Mouse (Mus musculus) intestine, embryonic 15.5 days (tissue): ENCODE results near the gene Nanos2. TPM values are rescaled to one million over a fixed set of nuclear protein-coding genes. Genes with fewer than 3 reads are reported as not detected.
A peak's percentile ranks its signal among the peaks of the same experiment; 100 is the strongest.

ENCODE experiments used
- ATAC-seq: fragments of 200-750 bp; cut with Nextera tagmentation; 2 replicates; pipeline ENCODE4 v1.8.0; 2017; ENCODE audit warnings: moderate TSS enrichment, moderate library complexity
- H3K27ac ChIP-seq: fragments of 300-500 bp; sonication (generic); 2 replicates; pipeline ENCODE4 v1.5.1; 2015; ENCODE audit warnings: mild to moderate bottlenecking, inconsistent platforms
- H3K27me3 ChIP-seq: fragments of 300-500 bp; sonication (generic); replicated peaks from 2 replicates; pipeline ENCODE4 v1.6.1; 2015; ENCODE audit warnings: inconsistent platforms
- H3K36me3 ChIP-seq: fragments of 300-500 bp; sonication (generic); 2 replicates; pipeline ENCODE4 v1.6.1; 2015; ENCODE audit warnings: inconsistent platforms
- H3K4me1 ChIP-seq: fragments of 300-500 bp; sonication (generic); replicated peaks from 2 replicates; pipeline ENCODE4 v1.6.1; 2015; ENCODE audit warnings: inconsistent platforms
- H3K4me2 ChIP-seq: fragments of 300-500 bp; sonication (generic); replicated peaks from 2 replicates; pipeline ENCODE4 v1.6.1; 2015; ENCODE audit warnings: mild to moderate bottlenecking, inconsistent platforms
- H3K4me3 ChIP-seq: fragments of 300-500 bp; sonication (generic); replicated peaks from 2 replicates; pipeline ENCODE4 v1.5.1; 2015; ENCODE audit warnings: inconsistent platforms
- H3K9ac ChIP-seq: fragments of 300-500 bp; sonication (generic); 2 replicates; pipeline ENCODE4 v1.6.1; 2015; ENCODE audit warnings: inconsistent platforms
- H3K9me3 ChIP-seq: fragments of 300-500 bp; sonication (generic); 2 replicates; pipeline ENCODE4 v1.6.1; 2016; ENCODE audit warnings: inconsistent platforms
- WGBS: fragments of 180-500 bp; shearing (Covaris S2); methylation state at CpG from one replicate; pipeline ENCODE4 v1.1.7; 2015; 5-methylcytosine and 5-hydroxymethylcytosine counted together
- polyA plus RNA-seq: library from polyadenylated mRNA; unstranded; fragments of >200 nt; fragmentation: Nextera tagmentation; extraction: Ambion mirVana; gene quantifications from 2 replicates; pipeline ENCODE4 v1.2.1, GENCODE M21; 2015

Nanos2 gene
- polyA plus RNA-seq, 1 experiment from 2014 or later = not detected

GRCm38 (mm10) chr7:19024096-19024506, 36.9 kb downstream of the Nanos2 start, which contains the start of gene Sympk:
Gene Sympk (plus strand): TSS chr7:19024377.
- Histone ChIP-seq H3K36me3 (no peaks in the 10 kb centered on the region; the same call in 1 of the 2 replicates), H3K4me3 (peak within 1 kb of the TSS; percentile 92), H3K27ac (peak within 1 kb of the TSS; percentile 69), H3K4me2 (peak within 1 kb of the TSS; percentile 76), H3K9me3 (no peaks in the 10 kb centered on the region), H3K27me3 (peaks cover 28% of the 10 kb centered on the region), H3K4me1 (peaks cover 18% of the 10 kb centered on the region), H3K9ac (peak within 1 kb of the TSS; percentile 90)
- peak; percentile 92 for ATAC-seq
- WGBS = under 1% methylated on average over 45 of the region's 50 CpGs

DNA sequence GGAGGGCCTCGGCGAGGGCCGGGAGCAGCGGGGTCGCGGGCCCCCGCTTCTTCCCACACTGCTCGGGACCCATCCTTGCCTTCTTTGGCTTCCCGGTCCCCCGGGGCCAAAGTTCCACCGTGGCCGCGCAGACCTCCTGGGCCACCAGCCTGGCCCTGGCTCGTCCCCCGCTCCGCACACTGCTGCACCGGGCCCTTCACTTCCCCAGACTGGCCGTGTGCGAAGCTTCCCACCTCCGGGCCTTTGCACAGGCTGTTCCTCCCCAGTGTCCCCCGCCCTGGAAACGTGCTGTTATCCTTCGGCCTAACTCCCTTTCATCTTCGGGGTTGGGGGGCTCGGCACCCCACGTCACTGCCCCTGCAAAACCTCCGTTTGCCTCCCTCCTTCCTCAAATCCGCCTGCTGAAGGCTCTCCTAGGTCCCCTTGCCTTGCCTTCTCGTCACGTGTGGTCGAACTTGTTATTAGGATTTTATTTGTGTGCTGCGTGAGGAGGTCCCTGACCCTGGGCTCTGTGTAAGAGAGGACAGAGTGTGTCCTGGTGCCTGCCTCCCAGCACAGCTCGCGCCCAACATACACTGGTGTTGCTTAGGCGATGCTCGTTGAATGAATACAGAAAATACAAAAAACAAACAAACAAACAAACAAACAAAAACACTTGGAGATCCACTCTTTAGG, 37.5 kb downstream of the Nanos2 start:
- Histone ChIP-seq H3K4me3 (peak overlapping the region; percentile 92), H3K27me3 (peaks cover 28% of the 10 kb centered on the region), H3K9ac (peak overlapping the region; percentile 90), H3K4me1 (peaks cover 18% of the 10 kb centered on the region), H3K27ac (peak overlapping the region; percentile 69), H3K4me2 (peak overlapping the region; percentile 76), H3K9me3 (no peaks in the 10 kb centered on the region), H3K36me3 (peaks cover 4% of the 10 kb centered on the region)
- ATAC-seq = peak; percentile 53
- WGBS = under 1% methylated on average over 35 of the region's 36 CpGs

DNA sequence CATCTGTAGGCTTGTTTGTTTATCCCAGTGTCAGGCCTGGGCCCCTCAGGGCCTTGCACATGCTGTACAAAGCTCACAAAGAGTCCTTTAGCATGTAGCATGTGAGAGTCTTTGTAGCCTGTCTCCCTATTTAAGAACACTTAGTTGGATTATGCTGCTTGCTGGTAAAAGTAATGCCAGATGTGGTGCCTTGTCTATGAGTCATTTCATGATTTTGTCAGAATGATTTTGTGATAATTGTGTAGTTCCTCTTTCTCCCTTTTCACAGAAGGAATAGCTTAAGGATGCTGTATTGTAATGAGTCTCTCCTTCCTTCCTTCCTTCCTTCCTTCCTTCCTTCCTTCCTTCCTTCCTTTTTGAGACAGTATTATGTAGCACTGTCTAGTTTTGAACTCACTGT, 40.9 kb downstream of the Nanos2 start:
- H3K27ac ChIP-seq = no peak overlapping the region
- no peak for ATAC-seq

DNA sequence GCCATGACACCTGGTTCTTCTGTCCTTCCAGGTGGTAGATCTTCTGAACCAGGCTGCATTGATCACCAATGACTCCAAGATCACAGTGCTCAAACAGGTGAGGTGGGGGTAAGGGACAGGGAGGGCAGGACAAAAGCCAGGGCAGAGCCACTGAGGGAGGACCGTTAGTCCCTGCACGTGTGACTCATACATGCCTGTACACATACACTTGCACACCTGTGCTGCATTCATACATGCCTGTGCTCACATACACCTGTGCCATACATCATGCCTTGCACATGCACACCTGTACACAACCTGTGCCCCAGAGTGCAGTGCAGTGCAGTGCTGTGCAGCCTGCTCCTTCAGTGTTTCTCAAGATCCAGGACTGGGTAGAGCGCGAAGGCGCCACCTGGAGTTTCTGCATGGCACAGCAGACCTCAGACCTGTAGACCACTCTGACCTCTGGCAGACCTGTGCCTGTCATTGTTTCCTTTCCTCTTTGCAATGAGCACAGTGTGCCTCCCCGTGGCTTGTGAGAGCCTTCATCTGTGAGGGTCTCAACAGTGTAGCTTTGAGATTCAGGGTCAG, 42.0 kb downstream of the Nanos2 start:
- WGBS = 60% methylated on average over 6 of the region's 6 CpGs
- Histone ChIP-seq H3K36me3 (peaks cover 35% of the 10 kb centered on the region), H3K4me3 (no peak overlapping the region), H3K9me3 (no peaks in the 10 kb centered on the region), H3K4me1 (peaks cover 9% of the 10 kb centered on the region), H3K27ac (no peak overlapping the region), H3K4me2 (no peak overlapping the region), H3K9ac (no peak overlapping the region), H3K27me3 (no peaks in the 10 kb centered on the region)
- peak; percentile 24 for ATAC-seq

More for the DNA sequence above, 40.9 kb downstream of the Nanos2 start:
- peaks cover 5% of the 10 kb centered on the region for H3K27me3 ChIP-seq
- peaks cover 32% of the 10 kb centered on the region for H3K36me3 ChIP-seq
- H3K4me3 ChIP-seq = no peak overlapping the region
- H3K9me3 ChIP-seq = no peaks in the 10 kb centered on the region
- no peak overlapping the region for H3K4me2 ChIP-seq
- peaks cover 14% of the 10 kb centered on the region for H3K4me1 ChIP-seq
- no peak overlapping the region for H3K9ac ChIP-seq

DNA sequence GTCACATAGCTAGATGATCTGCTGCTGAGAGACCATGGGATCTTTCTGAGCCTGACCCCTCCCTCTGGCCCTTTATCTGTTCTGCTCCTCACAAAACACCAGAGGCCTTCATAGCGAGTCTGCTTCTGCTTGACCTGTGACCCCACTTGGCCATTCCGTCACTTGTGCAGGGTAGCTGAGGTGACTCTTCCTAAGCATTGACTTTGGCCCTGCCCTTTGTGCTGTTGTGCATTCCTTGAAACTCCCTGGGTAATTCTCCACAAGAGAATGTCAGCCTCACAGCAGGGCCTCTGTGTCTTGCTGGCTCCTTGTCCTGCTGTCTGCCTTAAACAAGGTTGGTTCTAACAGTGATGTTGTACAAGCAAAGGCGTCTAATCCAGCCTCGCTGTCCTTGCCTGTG, 44.4 kb downstream of the Nanos2 start:
- no peak for ATAC-seq
- peaks cover 46% of the 10 kb centered on the region for H3K36me3 ChIP-seq
- H3K9me3 ChIP-seq = no peaks in the 10 kb centered on the region
- H3K4me3 ChIP-seq = no peak overlapping the region
- H3K4me1 ChIP-seq = no peaks in the 10 kb centered on the region
- no peak overlapping the region for H3K9ac ChIP-seq
- no peak overlapping the region for H3K27ac ChIP-seq
- 83% methylated on average over 4 of the region's 4 CpGs for WGBS
- H3K27me3 ChIP-seq = no peaks in the 10 kb centered on the region
- H3K4me2 ChIP-seq = no peak overlapping the region

Other genes with a start within 250 kb of the Nanos2 start
- gene Psg19, start 188.9 kb upstream of the Nanos2 start, polyA plus RNA-seq = not detected in 2 replicates
- gene Psg17, start 165.8 kb upstream of the Nanos2 start, polyA plus RNA-seq = 0.13 TPM in 2 replicates
- gene Mill2, start 147.4 kb upstream of the Nanos2 start, polyA plus RNA-seq = 0.73 TPM in 2 replicates
- 53.1 and 72.8 TPM in 2 replicates for gene Pglyrp1, start 116.1 kb upstream of the Nanos2 start, polyA plus RNA-seq
- 25.2 and 29.2 TPM in 2 replicates for gene Ccdc61, start 77.0 kb upstream of the Nanos2 start, polyA plus RNA-seq
- gene Nova2, start 61.5 kb upstream of the Nanos2 start, polyA plus RNA-seq = 0.49 and 0.57 TPM in 2 replicates
- gene Mypop, start 3.8 kb downstream of the Nanos2 start, polyA plus RNA-seq = 2.5 and 2.9 TPM in 2 replicates
- 24.5 and 24.6 TPM in 2 replicates for gene Irf2bp1, start 16.6 kb downstream of the Nanos2 start, polyA plus RNA-seq
- 26.6 and 28.3 TPM in 2 replicates for gene Foxa3, start 36.1 kb downstream of the Nanos2 start, polyA plus RNA-seq
- 29.6 and 30.3 TPM in 2 replicates for gene Sympk, start 37.0 kb downstream of the Nanos2 start, polyA plus RNA-seq
- not detected in 2 replicates for gene Rsph6a, start 67.3 kb downstream of the Nanos2 start, polyA plus RNA-seq
- gene Dmwd, start 88.8 kb downstream of the Nanos2 start, polyA plus RNA-seq = 11.0 and 13.4 TPM in 2 replicates
- gene Dmpk, start 96.4 kb downstream of the Nanos2 start, polyA plus RNA-seq = 52.2 and 53.7 TPM in 2 replicates
- gene Six5, start 107.2 kb downstream of the Nanos2 start, polyA plus RNA-seq = 8.7 and 8.8 TPM in 2 replicates
- gene Gm4969, start 131.0 kb downstream of the Nanos2 start, polyA plus RNA-seq = 1.8 and 2.3 TPM in 2 replicates
- gene Fbxo46, start 132.5 kb downstream of the Nanos2 start, polyA plus RNA-seq = 10.5 and 12.8 TPM in 2 replicates
- 9.2 and 11.5 TPM in 2 replicates for gene Qpctl, start 161.9 kb downstream of the Nanos2 start, polyA plus RNA-seq
- gene Snrpd2, start 162.3 kb downstream of the Nanos2 start, polyA plus RNA-seq = 138 TPM in 2 replicates
- 2.5 and 2.8 TPM in 2 replicates for gene Gipr, start 178.7 kb downstream of the Nanos2 start, polyA plus RNA-seq
- 6.5 and 7.3 TPM in 2 replicates for gene Eml2, start 189.0 kb downstream of the Nanos2 start, polyA plus RNA-seq
- 1.4 and 1.5 TPM in 2 replicates for gene Gpr4, start 225.1 kb downstream of the Nanos2 start, polyA plus RNA-seq
- 36.8 and 39.4 TPM in 2 replicates for gene Opa3, start 240.9 kb downstream of the Nanos2 start, polyA plus RNA-seq